Mouse (Mus musculus): Measurements from ENCODE around the gene Sh3rf1. TPM values are rescaled to one million over a fixed set of nuclear protein-coding genes. Genes with fewer than 3 reads are reported as not detected.

Gene Sh3rf1
- polyA plus RNA-seq, 1 experiment from 2014 or later: 8.3 TPM

DNA sequence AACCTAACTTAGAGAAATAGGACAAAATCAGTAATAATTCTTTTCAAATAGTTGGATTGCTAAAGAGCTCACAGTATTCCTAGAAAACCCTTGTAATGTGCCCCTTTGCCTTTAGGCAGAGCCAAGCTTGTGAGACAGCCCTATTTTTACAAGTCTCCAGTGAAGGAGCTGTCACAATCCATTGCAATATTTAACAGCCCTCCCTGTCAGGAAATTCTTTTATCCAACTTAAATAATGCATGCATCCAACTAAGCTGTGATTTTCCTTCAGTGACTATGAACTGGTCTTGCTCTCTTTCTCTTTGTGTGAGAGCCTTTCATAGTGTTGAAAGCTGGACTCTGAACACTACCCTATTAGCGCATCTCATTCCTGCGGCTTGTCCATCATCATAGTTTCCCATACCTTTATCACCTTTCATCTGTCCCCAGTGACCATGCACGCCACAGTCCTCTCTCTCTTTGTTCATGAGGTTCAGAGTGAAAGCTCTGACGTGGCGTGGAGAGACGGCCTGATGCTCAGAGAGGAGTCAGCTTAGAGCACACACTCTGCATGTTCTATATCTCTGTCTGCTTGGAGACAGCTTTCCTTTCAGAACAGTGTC is 94.0 kb downstream of the Sh3rf1 start:
- Histone ChIP-seq H3K9ac (ENCODE audit: low read depth, low read length) (no peak overlapping the region), H3K4me1 (replicated peaks; ENCODE audit: control insufficient read depth, insufficient read depth, low read length) (no peaks in the 10 kb centered on the region), H3K36me3 (ENCODE audit: control insufficient read depth, insufficient read depth) (no peaks in the 10 kb centered on the region), H3K4me2 (replicated peaks; ENCODE audit: low read depth) (no peak overlapping the region), H3K9me3 (ENCODE audit: control insufficient read depth) (no peaks in the 10 kb centered on the region), H3K4me3 (ENCODE audit: low read depth, low read length) (no peak overlapping the region), H3K27ac (ENCODE audit: low read depth, low read length) (no peak overlapping the region), H3K27me3 (replicated peaks; ENCODE audit: control insufficient read depth, insufficient read depth, low read length) (no peaks in the 10 kb centered on the region)
- 87% methylated on average over 6 of the region's 6 CpGs for WGBS
- no peak for TF ChIP-seq CTCF (IDR thresholded peaks at IDR 0.05; ENCODE audit: low read depth)
- no peak for ATAC-seq

DNA sequence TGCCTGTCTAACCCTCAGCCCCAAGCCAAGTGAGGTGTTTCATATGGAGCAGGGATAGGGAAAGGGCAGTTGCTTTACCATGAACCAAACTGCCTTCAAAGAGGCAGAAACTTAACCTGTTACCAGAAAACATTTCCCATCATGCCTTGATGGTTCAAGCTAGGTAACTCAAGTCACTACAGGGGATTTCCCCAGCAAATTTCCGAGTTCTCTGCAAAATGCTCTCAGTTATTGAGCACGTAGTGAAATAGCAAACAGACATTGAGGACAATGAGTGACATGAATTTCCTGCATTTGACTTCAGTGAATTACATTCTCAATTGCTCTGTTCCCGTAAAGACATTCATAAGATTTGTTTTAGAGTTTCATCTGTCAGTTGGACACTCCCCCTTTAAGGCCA is 97.5 kb downstream of the Sh3rf1 start:
- H3K36me3 ChIP-seq (ENCODE audit: control insufficient read depth, insufficient read depth): no peaks in the 10 kb centered on the region
- no peak overlapping the region for H3K9ac ChIP-seq (ENCODE audit: low read depth, low read length)
- no peaks in the 10 kb centered on the region for H3K4me1 ChIP-seq (replicated peaks; ENCODE audit: control insufficient read depth, insufficient read depth, low read length)
- no peak overlapping the region for H3K4me2 ChIP-seq (replicated peaks; ENCODE audit: low read depth)
- ATAC-seq: no peak
- no peak overlapping the region for H3K27ac ChIP-seq (ENCODE audit: low read depth, low read length)
- no peak for TF ChIP-seq CTCF (IDR thresholded peaks at IDR 0.05; ENCODE audit: low read depth)
- no peaks in the 10 kb centered on the region for H3K27me3 ChIP-seq (replicated peaks; ENCODE audit: control insufficient read depth, insufficient read depth, low read length)
- no peak overlapping the region for H3K4me3 ChIP-seq (ENCODE audit: low read depth, low read length)
- 63% methylated on average over 3 of the region's 3 CpGs for WGBS
- H3K9me3 ChIP-seq (ENCODE audit: control insufficient read depth): no peaks in the 10 kb centered on the region

DNA sequence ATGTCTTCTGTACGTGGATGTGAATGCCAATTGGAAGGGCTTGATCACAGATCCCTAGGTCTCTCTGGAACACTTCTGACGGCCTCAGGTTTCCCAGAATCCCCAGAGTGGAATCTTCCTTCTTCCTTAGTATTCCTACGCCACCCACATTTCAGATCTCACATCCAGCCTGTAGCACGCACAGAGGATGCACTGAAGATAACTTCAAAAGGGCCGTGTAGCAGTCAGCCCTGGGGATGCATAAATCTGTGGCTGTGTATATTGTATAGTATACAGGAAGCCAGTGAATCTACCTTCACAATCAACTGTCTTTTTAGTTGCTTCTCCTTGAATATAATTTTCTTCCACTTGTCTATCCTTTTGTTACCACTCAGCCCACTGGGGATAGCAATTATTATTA is 98.1 kb downstream of the Sh3rf1 start:
- Histone ChIP-seq H3K36me3 (ENCODE audit: control insufficient read depth, insufficient read depth) (no peaks in the 10 kb centered on the region), H3K4me2 (replicated peaks; ENCODE audit: low read depth) (no peak overlapping the region), H3K27ac (ENCODE audit: low read depth, low read length) (no peak overlapping the region), H3K4me3 (ENCODE audit: low read depth, low read length) (no peak overlapping the region), H3K9me3 (ENCODE audit: control insufficient read depth) (no peaks in the 10 kb centered on the region), H3K27me3 (replicated peaks; ENCODE audit: control insufficient read depth, insufficient read depth, low read length) (no peaks in the 10 kb centered on the region), H3K4me1 (replicated peaks; ENCODE audit: control insufficient read depth, insufficient read depth, low read length) (no peaks in the 10 kb centered on the region; the same call in 1 of the 2 replicates), H3K9ac (ENCODE audit: low read depth, low read length) (no peak overlapping the region)
- ATAC-seq: no peak
- no peak for TF ChIP-seq CTCF (IDR thresholded peaks at IDR 0.05; ENCODE audit: low read depth)
- 87% methylated on average over 5 of the region's 5 CpGs for WGBS

DNA sequence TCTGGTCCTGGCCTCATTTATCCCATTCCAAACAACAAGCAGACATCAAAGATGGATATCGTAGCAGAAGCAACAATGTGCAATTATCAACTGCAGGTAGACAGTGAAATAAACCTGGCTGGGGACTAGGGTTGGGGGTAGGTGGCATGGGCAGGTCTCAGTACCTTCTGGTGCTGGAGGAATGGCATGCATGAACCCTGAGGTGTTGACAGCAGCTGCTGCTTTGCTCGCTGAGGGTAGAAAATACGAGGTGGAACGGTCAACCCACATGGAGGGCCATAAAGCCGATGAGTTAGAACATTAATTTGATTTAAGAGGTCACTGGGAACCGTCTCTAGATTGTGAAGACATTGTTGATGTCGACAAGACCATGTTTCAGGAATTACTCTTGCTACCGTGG is 98.8 kb downstream of the Sh3rf1 start:
- ATAC-seq: no peak
- H3K9me3 ChIP-seq (ENCODE audit: control insufficient read depth): no peaks in the 10 kb centered on the region
- WGBS: 74% methylated on average over 8 of the region's 8 CpGs
- TF ChIP-seq CTCF (IDR thresholded peaks at IDR 0.05; ENCODE audit: low read depth): no peak
- H3K4me1 ChIP-seq (replicated peaks; ENCODE audit: control insufficient read depth, insufficient read depth, low read length): no peaks in the 10 kb centered on the region; the same call in 1 of the 2 replicates
- H3K36me3 ChIP-seq (ENCODE audit: control insufficient read depth, insufficient read depth): no peaks in the 10 kb centered on the region
- H3K27ac ChIP-seq (ENCODE audit: low read depth, low read length): no peak overlapping the region
- H3K27me3 ChIP-seq (replicated peaks; ENCODE audit: control insufficient read depth, insufficient read depth, low read length): no peaks in the 10 kb centered on the region
- no peak overlapping the region for H3K9ac ChIP-seq (ENCODE audit: low read depth, low read length)
- no peak overlapping the region for H3K4me2 ChIP-seq (replicated peaks; ENCODE audit: low read depth)
- H3K4me3 ChIP-seq (ENCODE audit: low read depth, low read length): no peak overlapping the region

DNA sequence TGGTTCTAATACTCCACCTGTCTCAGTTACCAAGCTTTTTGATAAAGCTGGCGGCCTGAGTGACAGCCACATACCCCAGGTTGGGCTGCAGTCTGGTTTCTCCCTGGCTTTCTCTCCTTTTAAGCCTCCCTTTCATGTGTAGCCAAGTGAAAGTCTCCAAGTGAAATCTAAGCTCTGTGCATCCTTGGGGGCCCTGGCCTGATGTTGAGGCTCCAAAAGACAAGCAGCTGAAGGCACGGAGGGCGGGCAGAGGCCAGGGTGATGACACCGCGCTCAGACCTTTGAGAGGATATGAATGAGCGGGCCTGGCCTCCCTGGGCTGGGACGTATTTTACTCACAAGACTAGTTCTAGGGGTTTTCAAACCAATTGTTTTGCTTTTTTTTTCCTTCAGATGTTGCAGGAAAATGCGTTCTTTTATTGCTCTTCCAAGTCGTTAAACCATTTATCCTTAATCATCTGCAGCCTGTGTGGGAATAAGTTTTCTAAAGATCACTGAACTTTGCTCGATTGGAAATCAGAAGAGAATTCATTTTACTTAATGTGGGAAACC is 100.8 kb downstream of the Sh3rf1 start:
- ATAC-seq: no peak
- H3K27ac ChIP-seq (ENCODE audit: low read depth, low read length): no peak overlapping the region
- no peaks in the 10 kb centered on the region for H3K27me3 ChIP-seq (replicated peaks; ENCODE audit: control insufficient read depth, insufficient read depth, low read length)
- no peak overlapping the region for H3K4me3 ChIP-seq (ENCODE audit: low read depth, low read length)
- H3K4me1 ChIP-seq (replicated peaks; ENCODE audit: control insufficient read depth, insufficient read depth, low read length): no peaks in the 10 kb centered on the region; the same call in 1 of the 2 replicates
- peaks cover 5% of the 10 kb centered on the region; the same call in 1 of the 2 replicates for H3K36me3 ChIP-seq (ENCODE audit: control insufficient read depth, insufficient read depth)
- H3K9ac ChIP-seq (ENCODE audit: low read depth, low read length): no peak overlapping the region
- no peak for TF ChIP-seq CTCF (IDR thresholded peaks at IDR 0.05; ENCODE audit: low read depth)
- H3K9me3 ChIP-seq (ENCODE audit: control insufficient read depth): no peaks in the 10 kb centered on the region
- no peak overlapping the region for H3K4me2 ChIP-seq (replicated peaks; ENCODE audit: low read depth)
- 60% methylated on average over 10 of the region's 10 CpGs for WGBS

DNA sequence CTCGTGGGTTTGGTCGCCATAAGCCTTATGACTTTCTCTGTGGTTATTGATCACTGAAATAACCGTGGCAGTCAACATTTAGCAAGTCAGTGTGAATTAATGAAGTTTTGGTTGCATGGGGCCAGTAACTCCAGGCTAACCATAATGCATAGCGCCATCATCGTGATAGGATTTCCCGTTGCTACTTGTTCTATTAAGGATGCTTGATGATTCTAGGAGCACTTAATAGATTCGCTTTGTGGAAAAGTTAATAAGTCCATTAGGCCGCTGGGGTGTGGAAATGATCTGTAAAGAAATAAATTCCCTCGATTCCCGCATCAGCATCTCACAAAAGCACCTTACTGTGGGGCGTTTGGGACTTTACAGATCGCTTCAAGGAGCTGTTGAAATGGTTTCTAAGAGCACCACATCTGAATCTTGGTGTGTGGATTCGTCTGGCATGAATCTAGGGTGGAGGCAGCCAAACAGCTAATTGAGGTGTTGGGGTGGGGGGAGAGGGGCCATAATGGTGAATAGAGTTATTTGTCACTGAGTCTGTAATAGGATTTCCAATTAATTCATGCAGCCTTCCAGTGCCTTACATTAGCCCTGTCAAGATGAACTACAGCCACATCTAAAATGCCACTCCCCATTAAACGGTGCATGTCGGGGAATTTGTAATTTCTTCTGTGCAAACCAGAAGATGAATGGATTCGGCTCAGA is 101.5 kb downstream of the Sh3rf1 start:
- H3K9ac ChIP-seq (ENCODE audit: low read depth, low read length): no peak overlapping the region
- no peaks in the 10 kb centered on the region for H3K27me3 ChIP-seq (replicated peaks; ENCODE audit: control insufficient read depth, insufficient read depth, low read length)
- H3K27ac ChIP-seq (ENCODE audit: low read depth, low read length): no peak overlapping the region
- WGBS: 91% methylated on average over 16 of the region's 16 CpGs
- ATAC-seq: no peak
- no peaks in the 10 kb centered on the region; the same call in 1 of the 2 replicates for H3K4me1 ChIP-seq (replicated peaks; ENCODE audit: control insufficient read depth, insufficient read depth, low read length)
- H3K36me3 ChIP-seq (ENCODE audit: control insufficient read depth, insufficient read depth): peaks cover 5% of the 10 kb centered on the region; the same call in 1 of the 2 replicates
- no peak overlapping the region for H3K4me2 ChIP-seq (replicated peaks; ENCODE audit: low read depth)
- H3K4me3 ChIP-seq (ENCODE audit: low read depth, low read length): no peak overlapping the region
- H3K9me3 ChIP-seq (ENCODE audit: control insufficient read depth): no peaks in the 10 kb centered on the region
- TF ChIP-seq CTCF (IDR thresholded peaks at IDR 0.05; ENCODE audit: low read depth): no peak
